17 mouse cellular contexts compared by ENCODE assay signal in the genomic region with DNA sequence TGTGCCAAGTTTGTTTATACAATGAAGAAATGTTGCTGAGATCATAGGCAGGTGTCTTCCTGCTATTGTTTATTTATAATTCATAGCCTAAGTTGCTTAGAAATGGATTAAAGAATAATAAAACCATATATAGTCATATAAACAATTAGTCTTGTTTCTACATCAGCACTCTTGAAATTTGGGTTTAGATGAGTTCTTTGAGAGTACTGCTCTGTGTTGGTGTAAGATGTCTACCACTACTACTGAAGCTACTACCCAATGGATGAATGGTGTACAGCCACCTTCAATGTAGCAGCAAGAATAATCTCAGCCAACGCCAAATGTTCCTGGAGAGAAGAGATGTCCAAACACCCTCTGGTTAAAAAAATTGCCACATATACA.
DNase-seq lines count a peak whose midpoint lies in the region; ATAC-seq and TF ChIP-seq lines count a peak whose summit lies in the region.
"Had no signal": no experiment of that assay in that cellular context is flagged by ENCODE, and none has a peak within 500 bp of the region (broad histone marks: within the 10 kb centered on the region; RNA-seq: fewer than 3 reads in every experiment).

No protein-coding gene starts in this region.

- peak; percentile 69; the same call in 1 of the 2 replicates for ATAC-seq in lung, embryonic 14.5 days (ENCODE audit: insufficient read depth)
- peak; percentile 67; the same call in 1 of the 2 replicates for ATAC-seq in lung, embryonic 15.5 days (ENCODE audit: borderline replicate concordance, extremely low read depth, low FRiP score, low TSS enrichment)
- ATAC-seq in lung, embryonic 16.5 days (ENCODE audit: low read depth), result peak; percentile 64
- peak; percentile 57 for ATAC-seq in lung, postnatal 0 days
- ATAC-seq: activated CD4-positive, CD25-positive, alpha-beta regulatory T cell, adult 4 months; CD4-positive, CD25-positive, alpha-beta regulatory T cell, adult 4 months; Patski had no signal

- no peaks in the 10 kb centered on the region for H3K36me3 ChIP-seq in lung, embryonic 14.5 days (ENCODE audit: insufficient read depth)
- H3K36me3 ChIP-seq in lung, embryonic 15.5 days, result no peaks in the 10 kb centered on the region
- no peaks in the 10 kb centered on the region for H3K36me3 ChIP-seq in lung, embryonic 16.5 days (ENCODE audit: control insufficient read depth, insufficient read depth, low read length)
- no peaks in the 10 kb centered on the region for H3K36me3 ChIP-seq in lung, postnatal 0 days (ENCODE audit: insufficient read depth, low read length)
- H3K36me3 ChIP-seq: G1E had no signal

- 0 out of 2 replicates have a peak, but pooled peaks cover 11% of the 10 kb centered on the region for H3K4me1 ChIP-seq in lung, embryonic 14.5 days (ENCODE audit: insufficient read depth)
- no peaks in the 10 kb centered on the region for H3K4me1 ChIP-seq in lung, adult 2 months (ENCODE audit: control insufficient read depth, insufficient read depth, low read length)
- H3K4me1 ChIP-seq in lung, embryonic 15.5 days, result peaks cover 17% of the 10 kb centered on the region
- peaks cover 18% of the 10 kb centered on the region for H3K4me1 ChIP-seq in lung, embryonic 16.5 days (replicated peaks; ENCODE audit: control insufficient read depth, insufficient read depth, low read length)
- H3K4me1 ChIP-seq in lung, postnatal 0 days (ENCODE audit: insufficient read depth, low read depth, low read length), result no peaks in the 10 kb centered on the region; the same call in 1 of the 2 replicates

- no peaks in the 10 kb centered on the region for H3K9me3 ChIP-seq in lung, embryonic 14.5 days (ENCODE audit: low read depth, low read length)
- H3K9me3 ChIP-seq in lung, embryonic 15.5 days, result no peaks in the 10 kb centered on the region
- H3K9me3 ChIP-seq in lung, embryonic 16.5 days (ENCODE audit: control insufficient read depth, low read length), result no peaks in the 10 kb centered on the region
- no peaks in the 10 kb centered on the region for H3K9me3 ChIP-seq in lung, postnatal 0 days (ENCODE audit: low read length)
- H3K9me3 ChIP-seq: G1E had no signal

- no peaks in the 10 kb centered on the region for H3K27me3 ChIP-seq in lung, embryonic 14.5 days (ENCODE audit: insufficient read depth, low read length)
- H3K27me3 ChIP-seq in lung, embryonic 15.5 days, result no peaks in the 10 kb centered on the region
- no peaks in the 10 kb centered on the region for H3K27me3 ChIP-seq in lung, embryonic 16.5 days (ENCODE audit: control insufficient read depth, insufficient read depth, low read depth, low read length)
- H3K27me3 ChIP-seq in lung, postnatal 0 days (replicated peaks; ENCODE audit: insufficient read depth, low read length), result no peaks in the 10 kb centered on the region
- H3K27me3 ChIP-seq: CH12.LX, Patski had no signal

- H3K4me3 ChIP-seq in lung, embryonic 14.5 days (ENCODE audit: low read depth, low read length), result no peak overlapping the region
- H3K4me3 ChIP-seq in lung, adult 2 months (replicated peaks; ENCODE audit: extremely low read depth, low read depth, low read length), result no peak overlapping the region
- H3K4me3 ChIP-seq in lung, embryonic 15.5 days, result no peak overlapping the region
- H3K4me3 ChIP-seq in lung, embryonic 16.5 days (ENCODE audit: low read length), result no peak overlapping the region
- H3K4me3 ChIP-seq in lung, postnatal 0 days (ENCODE audit: low read depth, low read length), result no peak overlapping the region

- H3K9ac ChIP-seq in lung, embryonic 14.5 days, result no peak overlapping the region
- H3K9ac ChIP-seq in lung, embryonic 15.5 days, result no peak overlapping the region
- no peak overlapping the region for H3K9ac ChIP-seq in lung, embryonic 16.5 days (ENCODE audit: low read length)
- no peak overlapping the region for H3K9ac ChIP-seq in lung, postnatal 0 days (replicated peaks; ENCODE audit: low read depth)

- H3K4me2 ChIP-seq in lung, embryonic 14.5 days, result no peak overlapping the region
- H3K4me2 ChIP-seq in lung, embryonic 15.5 days, result no peak overlapping the region
- no peak overlapping the region for H3K4me2 ChIP-seq in lung, embryonic 16.5 days (ENCODE audit: low read depth, low read length)
- H3K4me2 ChIP-seq in lung, postnatal 0 days (replicated peaks; ENCODE audit: low read depth, low read length), result no peak overlapping the region

- no peak for TF ChIP-seq CTCF in lung, embryonic 14.5 days (IDR thresholded peaks at IDR 0.05; ENCODE audit: low read depth)
- no peak for TF ChIP-seq CTCF in lung, adult 2 months (IDR thresholded peaks at IDR 0.05; ENCODE audit: insufficient read depth, low read length)
- TF ChIP-seq CTCF in lung, postnatal 0 days (IDR thresholded peaks at IDR 0.05), result no peak

- no peak; the same call in 1 of the 2 replicates for TF ChIP-seq EP300 in lung, postnatal 0 days (IDR thresholded peaks at IDR 0.05)

- peak; percentile 57 for DNase-seq in lung, embryonic 14.5 days
- no peak for DNase-seq in lung, adult 2 months
- no peak for DNase-seq in lung, postnatal 36 days
- no peak for DNase-seq in lung, postnatal 14 days
- peak; percentile 60 for DNase-seq in lung, postnatal 0 days (ENCODE audit: low spot score)
- DNase-seq in lung, postnatal 4 days, result no peak
- DNase-seq: adrenal gland, adult 2 months; adrenal gland, adult 8-10 months; adrenal gland, postnatal 36 days; B cell, adult 2 months had no signal

- H3K27ac ChIP-seq in lung, embryonic 14.5 days (ENCODE audit: low read depth), result peak overlapping the region; percentile 32; the same call in 1 of the 2 replicates
- peak overlapping the region; percentile 43 for H3K27ac ChIP-seq in lung, embryonic 15.5 days
- peak overlapping the region; percentile 21; the same call in 1 of the 2 replicates for H3K27ac ChIP-seq in lung, embryonic 16.5 days (ENCODE audit: low read length)
- H3K27ac ChIP-seq in lung, postnatal 0 days (ENCODE audit: low read length), result no peak overlapping the region

- 28% methylated on average over 1 of the region's 1 CpGs for WGBS in lung, embryonic 14.5 days
- WGBS in lung, adult 2 months, result 60% methylated on average over 1 of the region's 1 CpGs
- WGBS in lung, embryonic 15.5 days, result 44% methylated on average over 1 of the region's 1 CpGs
- 44% methylated on average over 1 of the region's 1 CpGs for WGBS in lung, embryonic 16.5 days
- 35% methylated on average over 1 of the region's 1 CpGs for WGBS in lung, postnatal 0 days

- no peak for TF ChIP-seq POLR2A in lung, adult 2 months (IDR thresholded peaks at IDR 0.05; ENCODE audit: borderline replicate concordance, extremely low read depth, low read depth, low read length)

Comparison
In these comparisons a context has a peak if more than half of its experiments do, and no peak if none do; other contexts are left out.
1. DNase-seq: peak in lung, embryonic 14.5 days (single experiment) and lung, postnatal 0 days (single experiment); none in lung, adult 2 months (single experiment), lung, postnatal 36 days (single experiment), lung, postnatal 14 days (single experiment) and lung, postnatal 4 days (0 of 2).
2. Peak in every context shown above with its lines, with median percentiles within 50 percentile points of each other: ATAC-seq.